In genomic region chr6:147075808-147076387, GRCm38 (mm10) we compare ENCODE assay signal across 15 mouse cellular contexts. TPM values are rescaled to one million over a fixed set of nuclear protein-coding genes. Genes with fewer than 3 reads are reported as not detected.
DNase-seq lines count a peak whose midpoint lies in the region; ATAC-seq and TF ChIP-seq lines count a peak whose summit lies in the region.
"Had no signal": no experiment of that assay in that cellular context is flagged by ENCODE, and none has a peak within 500 bp of the region (broad histone marks: within the 10 kb centered on the region; RNA-seq: fewer than 3 reads in every experiment).

No protein-coding gene starts in this region.

- no peak for ATAC-seq in embryonic facial prominence, embryonic 14.5 days (ENCODE audit: low read depth)
- no peak for ATAC-seq in midbrain, embryonic 14.5 days (ENCODE audit: low FRiP score, low TSS enrichment)
- no peak for ATAC-seq in midbrain, embryonic 15.5 days (replicated peaks)
- ATAC-seq in intestine, embryonic 15.5 days, result peak; percentile 49; the same call in 1 of the 2 replicates
- ATAC-seq in stomach, postnatal 0 days (ENCODE audit: low FRiP score, low TSS enrichment), result peak; percentile 80; the same call in 1 of the 2 replicates
- ATAC-seq: liver, postnatal 0 days had no signal

- H3K9ac ChIP-seq in embryonic facial prominence, embryonic 14.5 days (ENCODE audit: low read depth, low read length), result no peak overlapping the region
- H3K9ac ChIP-seq in midbrain, embryonic 14.5 days (replicated peaks; ENCODE audit: low read length), result no peak overlapping the region
- H3K9ac ChIP-seq in midbrain, embryonic 15.5 days, result no peak overlapping the region
- no peak overlapping the region for H3K9ac ChIP-seq in intestine, embryonic 15.5 days
- H3K9ac ChIP-seq in stomach, postnatal 0 days (ENCODE audit: low read length), result no peak overlapping the region
- H3K9ac ChIP-seq: liver, postnatal 0 days had no signal

- TF ChIP-seq CTCF in stomach, postnatal 0 days (IDR thresholded peaks at IDR 0.05; ENCODE audit: low read depth), result peak; percentile 27; the same call in 1 of the 2 replicates

- H3K27ac ChIP-seq in embryonic facial prominence, embryonic 14.5 days (replicated peaks; ENCODE audit: low read depth, low read length), result peak overlapping the region; percentile 10; the same call in 1 of the 2 replicates
- no peak overlapping the region; the same call in 1 of the 2 replicates for H3K27ac ChIP-seq in embryonic facial prominence, embryonic 10.5 days (replicated peaks)
- H3K27ac ChIP-seq in midbrain, embryonic 14.5 days (replicated peaks; ENCODE audit: low read depth, low read length), result 0 out of 2 replicates have a peak overlapping the region, but pooled peaks have one; percentile 20
- no peak overlapping the region for H3K27ac ChIP-seq in midbrain, embryonic 15.5 days
- H3K27ac ChIP-seq in intestine, embryonic 15.5 days, result peak overlapping the region; percentile 64
- peak overlapping the region; percentile 78 for H3K27ac ChIP-seq in stomach, postnatal 0 days (replicated peaks)

- no peaks in the 10 kb centered on the region for H3K4me1 ChIP-seq in embryonic facial prominence, embryonic 14.5 days (ENCODE audit: control insufficient read depth, insufficient read depth, low read length)
- no peaks in the 10 kb centered on the region for H3K4me1 ChIP-seq in embryonic facial prominence, embryonic 10.5 days
- no peaks in the 10 kb centered on the region for H3K4me1 ChIP-seq in midbrain, embryonic 14.5 days (ENCODE audit: control insufficient read depth, insufficient read depth, low read length)
- H3K4me1 ChIP-seq in midbrain, embryonic 15.5 days, result no peaks in the 10 kb centered on the region
- H3K4me1 ChIP-seq in intestine, embryonic 15.5 days (replicated peaks), result no peaks in the 10 kb centered on the region
- H3K4me1 ChIP-seq in stomach, postnatal 0 days (replicated peaks; ENCODE audit: control insufficient read depth, insufficient read depth), result no peaks in the 10 kb centered on the region

- no peak overlapping the region for H3K4me3 ChIP-seq in embryonic facial prominence, embryonic 14.5 days (ENCODE audit: low read depth, low read length)
- H3K4me3 ChIP-seq in embryonic facial prominence, embryonic 10.5 days, result no peak overlapping the region
- H3K4me3 ChIP-seq in midbrain, embryonic 14.5 days (replicated peaks; ENCODE audit: low read depth, low read length), result no peak overlapping the region
- H3K4me3 ChIP-seq in midbrain, embryonic 15.5 days, result no peak overlapping the region
- no peak overlapping the region for H3K4me3 ChIP-seq in intestine, embryonic 15.5 days (replicated peaks)
- H3K4me3 ChIP-seq in stomach, postnatal 0 days (ENCODE audit: low read depth, low read length), result no peak overlapping the region

- H3K4me2 ChIP-seq in embryonic facial prominence, embryonic 14.5 days (ENCODE audit: low read depth, low read length), result no peak overlapping the region
- H3K4me2 ChIP-seq in midbrain, embryonic 14.5 days (ENCODE audit: low read length), result no peak overlapping the region
- no peak overlapping the region for H3K4me2 ChIP-seq in midbrain, embryonic 15.5 days
- no peak overlapping the region for H3K4me2 ChIP-seq in intestine, embryonic 15.5 days (replicated peaks)
- no peak overlapping the region for H3K4me2 ChIP-seq in stomach, postnatal 0 days (replicated peaks; ENCODE audit: low read depth)

- TF ChIP-seq EP300 in stomach, postnatal 0 days (optimal IDR thresholded peaks at IDR 0.05), result no peak

- H3K9me3 ChIP-seq in embryonic facial prominence, embryonic 14.5 days (ENCODE audit: control insufficient read depth, low read length), result no peaks in the 10 kb centered on the region
- H3K9me3 ChIP-seq in embryonic facial prominence, embryonic 10.5 days, result no peaks in the 10 kb centered on the region
- H3K9me3 ChIP-seq in midbrain, embryonic 14.5 days (ENCODE audit: control insufficient read depth, low read length), result no peaks in the 10 kb centered on the region
- H3K9me3 ChIP-seq in midbrain, embryonic 15.5 days, result no peaks in the 10 kb centered on the region
- H3K9me3 ChIP-seq in intestine, embryonic 15.5 days, result no peaks in the 10 kb centered on the region
- no peaks in the 10 kb centered on the region for H3K9me3 ChIP-seq in stomach, postnatal 0 days (ENCODE audit: control insufficient read depth, low read length)
- H3K9me3 ChIP-seq: G1E had no signal

- peaks cover 31% of the 10 kb centered on the region for H3K36me3 ChIP-seq in embryonic facial prominence, embryonic 14.5 days (ENCODE audit: control insufficient read depth, insufficient read depth, low read length)
- peaks cover 46% of the 10 kb centered on the region for H3K36me3 ChIP-seq in embryonic facial prominence, embryonic 10.5 days (replicated peaks)
- peaks cover 24% of the 10 kb centered on the region for H3K36me3 ChIP-seq in midbrain, embryonic 14.5 days (ENCODE audit: control insufficient read depth, insufficient read depth, low read length)
- 0 out of 2 replicates have a peak, but pooled peaks cover 8% of the 10 kb centered on the region for H3K36me3 ChIP-seq in midbrain, embryonic 15.5 days (replicated peaks)
- H3K36me3 ChIP-seq in intestine, embryonic 15.5 days, result no peaks in the 10 kb centered on the region
- no peaks in the 10 kb centered on the region for H3K36me3 ChIP-seq in stomach, postnatal 0 days (ENCODE audit: control insufficient read depth, insufficient read depth, low read length)

- no peaks in the 10 kb centered on the region for H3K27me3 ChIP-seq in embryonic facial prominence, embryonic 14.5 days (replicated peaks; ENCODE audit: control insufficient read depth, insufficient read depth, low read length)
- no peaks in the 10 kb centered on the region for H3K27me3 ChIP-seq in embryonic facial prominence, embryonic 10.5 days (replicated peaks; ENCODE audit: low read depth, poor library complexity, severe bottlenecking)
- H3K27me3 ChIP-seq in midbrain, embryonic 14.5 days (ENCODE audit: control insufficient read depth, insufficient read depth, low read length), result no peaks in the 10 kb centered on the region
- H3K27me3 ChIP-seq in midbrain, embryonic 15.5 days (replicated peaks), result no peaks in the 10 kb centered on the region
- H3K27me3 ChIP-seq in intestine, embryonic 15.5 days (replicated peaks), result no peaks in the 10 kb centered on the region
- H3K27me3 ChIP-seq in stomach, postnatal 0 days (ENCODE audit: control insufficient read depth, insufficient read depth, low read length), result no peaks in the 10 kb centered on the region

- 39% methylated on average over 5 of the region's 5 CpGs for WGBS in embryonic facial prominence, embryonic 14.5 days
- 68% methylated on average over 5 of the region's 5 CpGs for WGBS in embryonic facial prominence, embryonic 10.5 days
- WGBS in midbrain, embryonic 14.5 days, result 50% methylated on average over 5 of the region's 5 CpGs
- 43% methylated on average over 5 of the region's 5 CpGs for WGBS in midbrain, embryonic 15.5 days
- 43% methylated on average over 5 of the region's 5 CpGs for WGBS in intestine, embryonic 15.5 days
- WGBS in stomach, postnatal 0 days, result 21% methylated on average over 5 of the region's 5 CpGs

- no peak for DNase-seq in embryonic facial prominence, embryonic 14.5 days (ENCODE audit: low spot score)
- DNase-seq in embryonic facial prominence, embryonic 10.5 days (ENCODE audit: low spot score), result no peak
- DNase-seq in midbrain, embryonic 14.5 days, result no peak
- no peak for DNase-seq in stomach, postnatal 0 days (ENCODE audit: low spot score)
- DNase-seq in layer of hippocampus, adult 18-20 months (ENCODE audit: low spot score in 2 of 2), result no peak
- DNase-seq in kidney, postnatal 14 days, result no peak
- DNase-seq: kidney, postnatal 4 days; left cerebral cortex, postnatal 4 days; liver, postnatal 0 days; thymus, postnatal 25 days had no signal

RNA-seq across cellular contexts. Expression of gene Mansc4, which starts 10.9 kb away (rescaled TPM):
- polyA plus RNA-seq in embryonic facial prominence, embryonic 14.5 days (2014; fragmentation: Nextera tagmentation; extraction: Ambion mirVana), result 0.48 and 1.5 TPM in 2 replicates
- 0.62 and 2.0 TPM in 2 replicates for polyA plus RNA-seq in embryonic facial prominence, embryonic 10.5 days (2016; fragmentation: Nextera tagmentation; extraction: Ambion mirVana)
- 0.19 and 0.66 TPM in 2 replicates for polyA plus RNA-seq in midbrain, embryonic 14.5 days (2014; fragmentation: Nextera tagmentation; extraction: Ambion mirVana)
- 0.89 and 1.0 TPM in 2 replicates for polyA plus RNA-seq in midbrain, embryonic 15.5 days (2015; fragmentation: Nextera tagmentation; extraction: Ambion mirVana)
- polyA plus RNA-seq in intestine, embryonic 15.5 days (2015; fragmentation: Nextera tagmentation; extraction: Ambion mirVana), result 2.0 and 2.4 TPM in 2 replicates
- polyA plus RNA-seq in stomach, postnatal 0 days (2015; fragmentation: Nextera tagmentation; extraction: Ambion mirVana), result 2.4 and 3.2 TPM in 2 replicates
- total RNA-seq in layer of hippocampus, adult 18-20 months (2021), result under 1 TPM; 0.48 to 0.67 TPM
- total RNA-seq: G1E; granulocyte monocyte progenitor cell, adult 5-6 weeks; heart, postnatal 14 days had no signal
- polyA plus RNA-seq: G1E; liver, postnatal 0 days had no signal

RNA-seq across cellular contexts. Expression of gene Klhl42, which starts 15.3 kb away (rescaled TPM):
- polyA plus RNA-seq in embryonic facial prominence, embryonic 14.5 days (2014; fragmentation: Nextera tagmentation; extraction: Ambion mirVana), result 12.5 and 13.3 TPM in 2 replicates
- polyA plus RNA-seq in embryonic facial prominence, embryonic 10.5 days (2016; fragmentation: Nextera tagmentation; extraction: Ambion mirVana), result 6.5 and 6.8 TPM in 2 replicates
- polyA plus RNA-seq in midbrain, embryonic 14.5 days (2014; fragmentation: Nextera tagmentation; extraction: Ambion mirVana), result 7.3 and 8.9 TPM in 2 replicates
- polyA plus RNA-seq in midbrain, embryonic 15.5 days (2015; fragmentation: Nextera tagmentation; extraction: Ambion mirVana), result 7.5 and 7.6 TPM in 2 replicates
- 7.3 and 7.6 TPM in 2 replicates for polyA plus RNA-seq in intestine, embryonic 15.5 days (2015; fragmentation: Nextera tagmentation; extraction: Ambion mirVana)
- 4.0 and 4.5 TPM in 2 replicates for polyA plus RNA-seq in stomach, postnatal 0 days (2015; fragmentation: Nextera tagmentation; extraction: Ambion mirVana)
- total RNA-seq in layer of hippocampus, adult 18-20 months (2021), result 10 to 100 TPM; 19.6 to 20.0 TPM

RNA-seq across cellular contexts. Expression of gene Mrps35, which starts 33.3 kb away (rescaled TPM):
- 89.3 and 99.8 TPM in 2 replicates for polyA plus RNA-seq in embryonic facial prominence, embryonic 14.5 days (2014; fragmentation: Nextera tagmentation; extraction: Ambion mirVana)
- 109 and 122 TPM in 2 replicates for polyA plus RNA-seq in embryonic facial prominence, embryonic 10.5 days (2016; fragmentation: Nextera tagmentation; extraction: Ambion mirVana)
- polyA plus RNA-seq in midbrain, embryonic 14.5 days (2014; fragmentation: Nextera tagmentation; extraction: Ambion mirVana), result 72.1 and 83.0 TPM in 2 replicates
- 67.8 and 78.9 TPM in 2 replicates for polyA plus RNA-seq in midbrain, embryonic 15.5 days (2015; fragmentation: Nextera tagmentation; extraction: Ambion mirVana)
- polyA plus RNA-seq in intestine, embryonic 15.5 days (2015; fragmentation: Nextera tagmentation; extraction: Ambion mirVana), result 149 and 153 TPM in 2 replicates
- 101 and 107 TPM in 2 replicates for polyA plus RNA-seq in stomach, postnatal 0 days (2015; fragmentation: Nextera tagmentation; extraction: Ambion mirVana)
- 10 to 100 TPM; 45.3 to 47.5 TPM for total RNA-seq in layer of hippocampus, adult 18-20 months (2021)

RNA-seq across cellular contexts. Expression of gene Rep15, which starts 43.5 kb away (rescaled TPM):
- polyA plus RNA-seq in embryonic facial prominence, embryonic 14.5 days (2014; fragmentation: Nextera tagmentation; extraction: Ambion mirVana), result 1.00 and 1.4 TPM in 2 replicates
- polyA plus RNA-seq in embryonic facial prominence, embryonic 10.5 days (2016; fragmentation: Nextera tagmentation; extraction: Ambion mirVana), result 1.0 and 1.2 TPM in 2 replicates
- polyA plus RNA-seq in midbrain, embryonic 14.5 days (2014; fragmentation: Nextera tagmentation; extraction: Ambion mirVana), result 0.62 and 0.98 TPM in 2 replicates
- polyA plus RNA-seq in midbrain, embryonic 15.5 days (2015; fragmentation: Nextera tagmentation; extraction: Ambion mirVana), result 0.85 and 1.1 TPM in 2 replicates
- 5.7 and 6.7 TPM in 2 replicates for polyA plus RNA-seq in intestine, embryonic 15.5 days (2015; fragmentation: Nextera tagmentation; extraction: Ambion mirVana)
- 173 and 196 TPM in 2 replicates for polyA plus RNA-seq in stomach, postnatal 0 days (2015; fragmentation: Nextera tagmentation; extraction: Ambion mirVana)
- 1 to 10 TPM; 1.1 TPM for total RNA-seq in layer of hippocampus, adult 18-20 months (2021)
- polyA plus RNA-seq: G1E had no signal

Comparison
In these comparisons a context has a peak if more than half of its experiments do, and no peak if none do; other contexts are left out.
1. H3K27ac ChIP-seq: peak in embryonic facial prominence, embryonic 14.5 days (single experiment), midbrain, embryonic 14.5 days (single experiment), intestine, embryonic 15.5 days (single experiment) and stomach, postnatal 0 days (single experiment); none in embryonic facial prominence, embryonic 10.5 days (single experiment) and midbrain, embryonic 15.5 days (single experiment).
2. ATAC-seq: peak in intestine, embryonic 15.5 days (single experiment) and stomach, postnatal 0 days (single experiment); none in embryonic facial prominence, embryonic 14.5 days (single experiment), midbrain, embryonic 14.5 days (single experiment) and midbrain, embryonic 15.5 days (single experiment).